Mouse (Mus musculus): Measurements from ENCODE around the gene Zfp956. TPM values are rescaled to one million over a fixed set of nuclear protein-coding genes. Genes with fewer than 3 reads are reported as not detected.

Zfp956 gene
- 7.6 and 9.9 TPM in 2 replicates for polyA plus RNA-seq (2012)

DNA sequence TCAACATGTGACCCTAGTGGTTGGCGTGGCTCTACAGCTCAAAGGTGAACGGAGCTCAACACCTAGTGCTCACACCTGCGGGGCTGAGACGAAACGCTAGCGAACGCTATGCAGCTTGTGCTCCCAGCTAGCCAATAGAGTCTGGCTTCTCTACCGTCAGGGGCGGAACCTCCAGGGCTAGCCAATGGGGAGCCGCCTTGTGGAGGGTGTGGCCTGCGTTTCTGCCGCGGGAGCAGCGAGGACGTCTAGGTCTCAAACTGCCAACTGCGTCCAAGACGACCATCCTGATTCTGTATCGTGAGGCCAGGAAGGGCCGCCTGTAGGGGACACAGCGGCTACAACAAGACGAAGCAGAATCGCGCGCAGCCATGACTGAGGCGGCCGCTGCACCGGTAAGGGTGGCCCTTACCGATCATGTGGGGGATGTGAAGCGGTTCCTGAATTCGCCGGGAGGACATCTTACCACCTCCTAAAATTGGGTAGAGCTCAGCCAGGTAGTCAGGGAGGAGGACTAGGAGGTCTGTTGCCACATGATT, at the start of gene Zfp956:
Gene Zfp956 (plus strand): TSS at position 200 of the 536 bp plus-strand sequence.
- TF ChIP-seq GATA1 (IDR thresholded peaks at IDR 0.05; ENCODE audit: low read length): no peak

- no peak for TF ChIP-seq GATA1 (IDR thresholded peaks at IDR 0.05; ENCODE audit: low read length)
Observed at GRCm38 (mm10) chr6:47903587-47903986, 49.6 kb upstream of the Zfp956 start.

GRCm38 (mm10) chr6:47904361-47904760, 48.8 kb upstream of the Zfp956 start:
- TF ChIP-seq GATA1 (IDR thresholded peaks at IDR 0.05; ENCODE audit: low read length): no peak

DNA sequence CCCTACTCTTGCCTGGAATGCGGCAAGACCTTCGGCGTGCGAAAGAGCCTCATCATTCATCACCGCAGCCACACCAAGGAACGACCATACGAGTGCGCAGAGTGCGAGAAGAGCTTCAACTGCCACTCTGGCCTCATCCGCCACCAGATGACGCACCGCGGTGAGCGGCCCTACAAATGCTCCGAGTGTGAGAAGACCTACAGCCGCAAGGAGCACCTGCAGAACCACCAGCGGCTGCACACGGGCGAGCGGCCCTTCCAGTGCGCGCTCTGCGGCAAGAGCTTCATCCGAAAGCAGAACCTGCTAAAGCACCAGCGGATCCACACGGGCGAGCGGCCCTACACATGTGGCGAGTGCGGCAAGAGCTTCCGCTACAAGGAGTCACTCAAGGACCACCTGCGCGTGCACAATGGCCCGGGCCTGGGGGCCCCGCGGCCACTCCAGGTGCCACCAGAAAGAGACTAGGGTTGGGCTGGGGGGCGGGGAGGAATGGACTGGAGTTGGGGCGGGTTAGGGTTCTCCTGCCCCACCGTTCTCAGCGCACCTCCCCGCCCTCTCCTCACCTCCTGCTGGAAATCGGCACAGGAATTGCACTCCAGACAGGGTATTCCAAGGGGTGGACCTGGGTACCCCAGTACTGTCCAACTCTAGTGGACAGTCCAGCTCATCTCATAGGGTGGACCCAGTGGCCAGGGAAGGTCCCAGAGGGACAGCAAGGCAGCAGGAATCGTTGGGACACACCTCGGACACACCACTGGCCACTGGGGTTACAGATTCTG, 48.1 kb upstream of the Zfp956 start:
- TF ChIP-seq GATA1 (IDR thresholded peaks at IDR 0.05; ENCODE audit: low read length): no peak

GRCm38 (mm10) chr6:47906326-47906725, 46.9 kb upstream of the Zfp956 start:
- TF ChIP-seq GATA1 (IDR thresholded peaks at IDR 0.05; ENCODE audit: low read length): no peak

DNA sequence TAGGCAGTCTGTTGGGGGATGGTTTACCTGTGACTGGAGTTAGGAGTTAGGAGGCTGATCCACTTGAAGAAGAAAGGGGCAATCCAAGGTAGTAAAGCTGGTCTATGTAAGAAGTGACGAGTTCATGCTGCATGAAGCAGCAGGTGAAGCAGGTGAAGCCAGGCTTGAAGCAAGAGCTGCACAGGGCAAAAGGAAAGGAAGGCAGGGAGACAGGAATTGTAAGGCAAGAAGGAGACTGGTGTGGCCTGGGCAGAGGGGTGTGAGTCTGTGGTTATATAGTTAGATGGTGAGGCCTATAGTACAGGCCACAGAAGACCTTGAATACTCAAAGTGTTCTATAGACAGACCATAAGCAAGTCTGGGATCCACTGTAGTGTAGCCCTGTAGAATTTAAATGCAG, 44.2 kb upstream of the Zfp956 start:
- TF ChIP-seq GATA1 (IDR thresholded peaks at IDR 0.05; ENCODE audit: low read length): no peak

- no peak for TF ChIP-seq GATA1 (IDR thresholded peaks at IDR 0.05; ENCODE audit: low read length)
Observed at GRCm38 (mm10) chr6:47911650-47912049, 41.5 kb upstream of the Zfp956 start.

GRCm38 (mm10) chr6:47912991-47913390, 40.2 kb upstream of the Zfp956 start:
- TF ChIP-seq GATA1 (IDR thresholded peaks at IDR 0.05; ENCODE audit: low read length): no peak

GRCm38 (mm10) chr6:47917051-47917450, 36.1 kb upstream of the Zfp956 start:
- TF ChIP-seq GATA1 (IDR thresholded peaks at IDR 0.05; ENCODE audit: low read length): no peak

DNA sequence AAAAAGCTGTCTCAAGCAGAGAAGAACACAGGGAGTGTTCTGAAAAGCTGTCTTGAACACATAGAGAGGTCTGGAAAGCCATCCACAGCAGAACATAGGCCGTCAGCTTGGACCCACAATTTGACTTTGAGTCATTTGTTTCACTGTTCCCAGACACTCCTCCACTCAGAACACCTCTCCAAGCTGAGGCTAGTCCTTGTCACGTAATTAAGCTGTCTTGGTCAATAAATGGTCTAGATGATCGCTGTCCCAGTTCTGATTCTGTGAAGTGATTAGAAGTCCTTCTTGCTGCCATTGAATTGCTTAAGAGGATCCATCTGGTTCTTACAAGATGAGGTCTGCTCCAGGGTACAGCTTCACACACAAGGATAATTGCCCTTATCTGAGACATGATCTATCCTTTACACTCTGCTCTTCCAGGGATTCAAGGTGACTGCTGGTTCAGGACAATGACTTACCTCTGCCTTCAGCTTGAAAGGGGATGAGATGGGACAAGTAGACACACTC, 34.4 kb upstream of the Zfp956 start:
- no peak for TF ChIP-seq GATA1 (IDR thresholded peaks at IDR 0.05; ENCODE audit: low read length)

DNA sequence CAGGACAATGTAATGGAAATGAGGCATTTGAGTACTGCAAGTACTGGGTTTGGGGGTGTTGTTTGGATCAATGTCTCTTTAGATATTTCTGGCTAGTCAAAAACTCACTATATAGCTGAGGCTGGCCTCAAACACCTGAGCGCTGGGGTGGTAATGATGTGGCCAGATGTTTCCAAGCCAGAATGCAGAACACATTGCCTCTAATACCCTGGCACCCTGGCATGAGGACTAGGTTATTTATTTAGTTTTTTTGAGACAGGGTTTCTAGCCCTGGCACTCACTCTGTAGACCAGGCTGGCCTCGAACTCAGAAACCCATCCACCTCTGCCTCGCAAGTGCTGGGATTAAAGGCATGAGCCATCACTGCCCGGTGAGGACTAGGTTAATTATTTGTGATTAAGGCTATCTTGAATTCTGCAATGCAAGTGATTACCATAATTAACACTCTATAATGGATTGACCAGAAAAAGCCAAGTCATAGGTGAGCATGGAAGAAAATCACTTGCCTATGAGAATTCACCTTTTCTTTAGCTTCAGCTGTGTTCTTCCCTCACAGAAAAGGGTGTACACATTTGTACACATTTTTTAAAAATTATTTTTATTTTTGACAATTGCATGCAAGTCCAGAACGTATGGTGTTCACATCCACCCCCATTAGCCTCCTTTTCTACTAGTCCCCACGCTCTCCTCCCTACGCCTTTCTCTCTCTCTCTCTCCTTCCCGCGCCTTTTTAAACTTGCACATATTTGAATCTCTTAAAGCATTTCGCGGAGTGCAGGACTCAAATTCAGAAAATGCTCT, 33.3 kb upstream of the Zfp956 start:
- no peak for TF ChIP-seq GATA1 (IDR thresholded peaks at IDR 0.05; ENCODE audit: low read length)

- TF ChIP-seq GATA1 (IDR thresholded peaks at IDR 0.05; ENCODE audit: low read length): no peak
Observed at GRCm38 (mm10) chr6:47920447-47921340, 32.5 kb upstream of the Zfp956 start, which contains the start of gene Zfp212. Gene Zfp212 (plus strand): TSS chr6:47920476.

DNA sequence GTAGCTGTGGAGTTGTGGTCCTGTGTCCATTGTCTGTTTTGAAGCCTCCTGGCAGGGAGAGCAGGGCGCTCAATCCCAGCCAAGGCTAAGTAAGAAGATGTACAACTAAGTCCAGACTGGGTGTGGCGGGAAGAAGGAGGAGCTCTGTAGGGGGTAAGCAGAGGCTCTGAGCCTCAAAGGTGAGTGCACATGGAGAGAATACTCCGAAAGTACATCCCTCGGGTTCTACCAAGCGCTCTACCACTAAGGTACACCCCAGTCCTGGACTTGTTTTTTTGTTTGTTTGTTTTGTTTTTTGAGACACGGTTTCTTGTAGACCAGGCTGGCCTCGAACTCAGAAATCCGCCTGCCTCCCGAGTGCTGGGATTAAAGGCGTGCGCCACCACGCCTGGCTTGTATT, 10.7 kb upstream of the Zfp956 start:
- TF ChIP-seq GATA1 (IDR thresholded peaks at IDR 0.05; ENCODE audit: low read length): no peak

DNA sequence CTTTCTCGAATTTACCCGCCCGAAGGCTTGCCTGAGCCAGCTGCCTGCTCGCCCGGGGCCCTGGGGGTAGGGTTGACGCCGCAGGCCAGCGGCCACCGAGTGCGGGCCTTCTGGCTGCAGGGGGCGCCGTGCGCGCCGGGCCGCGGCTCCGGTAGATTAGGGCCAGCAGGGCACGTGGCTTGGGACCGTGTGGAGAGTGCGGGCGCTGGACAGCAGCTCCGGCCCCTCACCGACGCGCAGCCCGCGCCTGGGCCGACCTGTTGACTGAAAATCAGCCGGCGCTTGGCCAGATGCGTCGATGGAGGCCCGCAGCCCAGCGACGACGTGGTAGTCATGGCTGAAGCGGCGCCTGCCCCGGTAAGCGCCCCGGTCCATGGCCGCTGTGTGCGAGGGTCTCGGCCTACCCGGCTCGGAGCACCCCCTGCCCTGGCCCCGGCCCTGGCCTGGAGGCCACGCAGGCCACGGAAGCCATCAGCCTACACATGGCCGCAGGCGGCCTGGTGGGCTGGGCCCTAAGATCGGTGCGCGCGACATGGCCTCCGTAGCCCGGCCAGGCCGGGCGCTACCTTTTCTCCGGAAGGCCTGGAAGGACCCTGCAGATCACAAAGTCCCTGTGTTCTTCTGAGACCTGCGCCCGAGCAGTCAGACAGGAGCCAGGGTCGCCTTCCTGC, 10.0 kb upstream of the Zfp956 start:
- TF ChIP-seq GATA1 (IDR thresholded peaks at IDR 0.05; ENCODE audit: low read length): no peak

- TF ChIP-seq GATA1 (IDR thresholded peaks at IDR 0.05; ENCODE audit: low read length): no peak
Observed at GRCm38 (mm10) chr6:47943721-47944120, 9.5 kb upstream of the Zfp956 start.
